Mouse (Mus musculus) midbrain, embryonic 14.5 days (tissue): ENCODE data around the gene Nr2c2ap. TPM values are rescaled to one million over a fixed set of nuclear protein-coding genes. Genes with fewer than 3 reads are reported as not detected.

Experiments
- ATAC-seq: fragments of 200-750 bp; cut with Nextera tagmentation; 2 replicates; pipeline ENCODE4 v1.8.0; 2017; ENCODE audit warnings: moderate number of reproducible peaks, moderate library complexity; ENCODE audit not compliant: low FRiP score, low TSS enrichment
- DNase-seq: peaks from one replicate; pipeline ENCODE4 v3.0.0-alpha.2; 2015
- H3K27ac ChIP-seq: fragments of 300-500 bp; sonication (generic); replicated peaks from 2 replicates; pipeline ENCODE4 v1.5.1; 2014; ENCODE audit warnings: mild to moderate bottlenecking, low read depth, low read length, moderate library complexity
- H3K27me3 ChIP-seq: fragments of 300-500 bp; sonication (generic); 2 replicates; pipeline ENCODE4 v1.6.1; 2014; ENCODE audit warnings: low read length, control low read depth, mixed read lengths; ENCODE audit not compliant: control insufficient read depth, insufficient read depth
- H3K36me3 ChIP-seq: fragments of 300-500 bp; sonication (generic); 2 replicates; pipeline ENCODE4 v1.6.1; 2014; ENCODE audit warnings: low read length, control low read depth; ENCODE audit not compliant: control insufficient read depth, insufficient read depth
- H3K4me1 ChIP-seq: fragments of 300-500 bp; sonication (generic); 2 replicates; pipeline ENCODE4 v1.6.1; 2014; ENCODE audit warnings: mild to moderate bottlenecking, antibody characterized with exemption, low read length, control low read depth; ENCODE audit not compliant: control insufficient read depth, insufficient read depth
- H3K4me2 ChIP-seq: fragments of 300-500 bp; sonication (generic); 2 replicates; pipeline ENCODE4 v1.6.1; 2014; ENCODE audit warnings: mild to moderate bottlenecking, low read length, moderate library complexity
- H3K4me3 ChIP-seq: fragments of 300-500 bp; sonication (generic); replicated peaks from 2 replicates; pipeline ENCODE4 v1.5.1; 2014; ENCODE audit warnings: low read depth, low read length
- H3K9ac ChIP-seq: fragments of 300-500 bp; sonication (generic); replicated peaks from 2 replicates; pipeline ENCODE4 v1.6.1; 2014; ENCODE audit warnings: mild to moderate bottlenecking, low read length, moderate library complexity
- H3K9me3 ChIP-seq: fragments of 300-500 bp; sonication (generic); 2 replicates; pipeline ENCODE4 v1.6.1; 2016; ENCODE audit warnings: low read length, control low read depth, mixed read lengths; ENCODE audit not compliant: control insufficient read depth
- WGBS: fragments of 180-500 bp; shearing (Covaris S2); extraction: QIAGEN DNeasy Blood & Tissue Kit; methylation state at CpG from one replicate; pipeline ENCODE4 v1.1.7; 2014; 5-methylcytosine and 5-hydroxymethylcytosine counted together
- microRNA-seq: library from miRNA; unstranded; fragments of <30 nt; microRNA quantifications from one replicate; pipeline ENCODE4, GENCODE M21; 2016
- polyA plus RNA-seq: library from polyadenylated mRNA; unstranded; fragments of >200 nt; fragmentation: Nextera tagmentation; extraction: Ambion mirVana; gene quantifications from 2 replicates; pipeline ENCODE4 v1.2.1, GENCODE M21; 2014

The Nr2c2ap gene
- polyA plus RNA-seq, 1 experiment from 2014 or later: 25.8 TPM

- peaks cover 47% of the 10 kb centered on the region for H3K36me3 ChIP-seq
- 88% methylated on average over 2 of the region's 2 CpGs for WGBS
Observed at GRCm38 (mm10) chr8:70178231-70178630, 47.1 kb downstream of the Nr2c2ap start.

GRCm38 (mm10) chr8:70179082-70179481, 47.9 kb downstream of the Nr2c2ap start:
- no peaks in the 10 kb centered on the region for H3K4me1 ChIP-seq
- no peak overlapping the region for H3K9ac ChIP-seq
- H3K27ac ChIP-seq: no peak overlapping the region
- WGBS: 98% methylated on average over 4 of the region's 4 CpGs
- no peak overlapping the region for H3K4me3 ChIP-seq
- DNase-seq: peak; percentile 19
- ATAC-seq: no peak
- no peaks in the 10 kb centered on the region for H3K9me3 ChIP-seq
- no peak overlapping the region for H3K4me2 ChIP-seq
- H3K36me3 ChIP-seq: peaks cover 53% of the 10 kb centered on the region
- H3K27me3 ChIP-seq: no peaks in the 10 kb centered on the region

More at GRCm38 (mm10) chr8:70178231-70178630, 47.1 kb downstream of the Nr2c2ap start:
- ATAC-seq (no peak), DNase-seq (no peak)
- Histone ChIP-seq H3K4me3 (no peak overlapping the region), H3K9me3 (no peaks in the 10 kb centered on the region), H3K9ac (no peak overlapping the region), H3K27ac (no peak overlapping the region), H3K27me3 (no peaks in the 10 kb centered on the region), H3K4me1 (no peaks in the 10 kb centered on the region), H3K4me2 (no peak overlapping the region)

- DNase-seq (no peak), ATAC-seq (no peak)
- Histone ChIP-seq H3K4me3 (no peak overlapping the region), H3K27me3 (no peaks in the 10 kb centered on the region), H3K9me3 (no peaks in the 10 kb centered on the region), H3K4me1 (no peaks in the 10 kb centered on the region), H3K27ac (no peak overlapping the region), H3K4me2 (no peak overlapping the region), H3K36me3 (peaks cover 53% of the 10 kb centered on the region), H3K9ac (no peak overlapping the region)
- WGBS: 92% methylated on average over 16 of the region's 16 CpGs
Observed at GRCm38 (mm10) chr8:70181212-70181902, 50.2 kb downstream of the Nr2c2ap start.

- no peaks in the 10 kb centered on the region for H3K27me3 ChIP-seq
- DNase-seq: no peak
- no peaks in the 10 kb centered on the region for H3K9me3 ChIP-seq
- ATAC-seq: no peak
- H3K4me1 ChIP-seq: no peaks in the 10 kb centered on the region
- H3K9ac ChIP-seq: no peak overlapping the region
- H3K4me3 ChIP-seq: no peak overlapping the region
- WGBS: 77% methylated on average over 2 of the region's 2 CpGs
- H3K4me2 ChIP-seq: no peak overlapping the region
- peaks cover 50% of the 10 kb centered on the region for H3K36me3 ChIP-seq
- H3K27ac ChIP-seq: no peak overlapping the region
Observed at GRCm38 (mm10) chr8:70181903-70182252, 50.7 kb downstream of the Nr2c2ap start.

- H3K4me3 ChIP-seq: no peak overlapping the region
- H3K4me1 ChIP-seq: no peaks in the 10 kb centered on the region
- no peak overlapping the region for H3K27ac ChIP-seq
- no peak overlapping the region for H3K9ac ChIP-seq
- peaks cover 40% of the 10 kb centered on the region for H3K36me3 ChIP-seq
- no peak for ATAC-seq
- 84% methylated on average over 4 of the region's 4 CpGs for WGBS
- no peaks in the 10 kb centered on the region for H3K9me3 ChIP-seq
- H3K4me2 ChIP-seq: no peak overlapping the region
- DNase-seq: no peak
- H3K27me3 ChIP-seq: no peaks in the 10 kb centered on the region
Observed at GRCm38 (mm10) chr8:70183194-70183593, 52.1 kb downstream of the Nr2c2ap start.

Small RNA genes lying within 50 kb of the gene (microRNA-seq; reads per million reads assigned to microRNA genes)
- 3.5 reads per million, percentile 23 among the genes with 10 or more reads in this experiment for gene Mir7066

Other genes starting within 250 kb of the Nr2c2ap start
- 3.1 and 4.6 TPM in 2 replicates for gene Cilp2, start 243.6 kb upstream of the Nr2c2ap start, polyA plus RNA-seq
- gene Tssk6, start 229.1 kb upstream of the Nr2c2ap start, polyA plus RNA-seq: 5.1 TPM in 2 replicates
- 170 and 211 TPM in 2 replicates for gene Ndufa13, start 228.8 kb upstream of the Nr2c2ap start, polyA plus RNA-seq
- 8.4 and 11.9 TPM in 2 replicates for gene Yjefn3, start 228.6 kb upstream of the Nr2c2ap start, polyA plus RNA-seq
- 22.6 and 28.1 TPM in 2 replicates for gene Gatad2a, start 134.9 kb upstream of the Nr2c2ap start, polyA plus RNA-seq
- 65.2 and 76.3 TPM in 2 replicates for gene Mau2, start 88.6 kb upstream of the Nr2c2ap start, polyA plus RNA-seq
- gene Sugp1, start 88.5 kb upstream of the Nr2c2ap start, polyA plus RNA-seq: 49.2 and 52.7 TPM in 2 replicates
- 2.0 and 2.1 TPM in 2 replicates for gene Tm6sf2, start 58.4 kb upstream of the Nr2c2ap start, polyA plus RNA-seq
- 1.2 and 1.3 TPM in 2 replicates for gene Hapln4, start 47.9 kb upstream of the Nr2c2ap start, polyA plus RNA-seq
- 135 and 147 TPM in 2 replicates for gene Ncan, start 10.5 kb upstream of the Nr2c2ap start, polyA plus RNA-seq
- 6.7 and 7.5 TPM in 2 replicates for gene Rfxank, start 7.8 kb downstream of the Nr2c2ap start, polyA plus RNA-seq
- gene Borcs8, start 8.2 kb downstream of the Nr2c2ap start, polyA plus RNA-seq: 64.2 and 71.2 TPM in 2 replicates
- 0.46 and 0.50 TPM in 2 replicates for gene Mef2b, start 8.4 kb downstream of the Nr2c2ap start, polyA plus RNA-seq
- gene Tmem161a, start 41.0 kb downstream of the Nr2c2ap start, polyA plus RNA-seq: 31.2 and 40.7 TPM in 2 replicates
- gene Slc25a42, start 81.0 kb downstream of the Nr2c2ap start, polyA plus RNA-seq: 5.1 and 5.6 TPM in 2 replicates
- gene Sugp2, start 102.9 kb downstream of the Nr2c2ap start, polyA plus RNA-seq: 87.9 and 88.9 TPM in 2 replicates
- 82.5 and 115 TPM in 2 replicates for gene Armc6, start 103.1 kb downstream of the Nr2c2ap start, polyA plus RNA-seq
- gene Homer3, start 151.5 kb downstream of the Nr2c2ap start, polyA plus RNA-seq: 24.0 and 34.4 TPM in 2 replicates
- 44.8 and 48.8 TPM in 2 replicates for gene Ddx49, start 171.2 kb downstream of the Nr2c2ap start, polyA plus RNA-seq
- gene Cope, start 171.2 kb downstream of the Nr2c2ap start, polyA plus RNA-seq: 274 and 309 TPM in 2 replicates
- 38.8 and 42.9 TPM in 2 replicates for gene Cers1, start 184.4 kb downstream of the Nr2c2ap start, polyA plus RNA-seq
- gene Gdf1, start 198.5 kb downstream of the Nr2c2ap start, polyA plus RNA-seq: not detected in 2 replicates
- gene Upf1, start 221.9 kb downstream of the Nr2c2ap start, polyA plus RNA-seq: 16.9 and 18.4 TPM in 2 replicates
- 0.47 TPM in 1 of 2 replicates, not detected in the other for gene Comp, start 242.2 kb downstream of the Nr2c2ap start, polyA plus RNA-seq